Mouse (Mus musculus): ENCODE data around the gene Tspear.
"Not testable (repeated sequence)": the region's sequence is repeated elsewhere in the genome, so short reads cannot be mapped to it uniquely, and the experiment has no call there.

Tspear gene

GRCm38 (mm10) chr10:77713734-77714133 is 27.4 kb downstream of the Tspear start:
- in situ Hi-C loops (cut with MboI), result no loop called here

GRCm38 (mm10) chr10:77715507-77715906 is 29.1 kb downstream of the Tspear start, which contains the start of gene Gm10142:
Gene Gm10142 (plus strand): TSS chr10:77715807.
- in situ Hi-C loops (cut with MboI), result no loop called here

- in situ Hi-C loops (cut with MboI), result not testable (repeated sequence)
These were observed 33.9 kb downstream of the Tspear start, which contains the start of gene Krtap12-1 for GRCm38 (mm10) chr10:77720299-77720698. Gene Krtap12-1 (plus strand): TSS chr10:77720599.

GRCm38 (mm10) chr10:77724855-77725254 is 38.5 kb downstream of the Tspear start:
- in situ Hi-C loops (cut with MboI), result no loop called here

- in situ Hi-C loops (cut with MboI), result no loop called here
These were observed 39.8 kb downstream of the Tspear start, which contains the start of gene Gm10100 for GRCm38 (mm10) chr10:77726186-77726585. Gene Gm10100 (plus strand): TSS chr10:77726486.

GRCm38 (mm10) chr10:77728280-77728679 is 41.9 kb downstream of the Tspear start:
- in situ Hi-C loops (cut with MboI), result no loop called here

- in situ Hi-C loops (cut with MboI), result no loop called here
These were observed 42.9 kb downstream of the Tspear start for GRCm38 (mm10) chr10:77729241-77729640.

GRCm38 (mm10) chr10:77735928-77736327 is 49.6 kb downstream of the Tspear start:
- in situ Hi-C loops (cut with MboI), result no loop called here

- in situ Hi-C loops (cut with MboI), result no loop called here
These were observed 52.6 kb downstream of the Tspear start for GRCm38 (mm10) chr10:77738929-77739328.

GRCm38 (mm10) chr10:77741924-77742688 is 55.7 kb downstream of the Tspear start, which contains the start of gene Gm18596:
Gene Gm18596 (minus strand): TSS chr10:77742638.
- in situ Hi-C loops (cut with MboI), result not testable (repeated sequence)

GRCm38 (mm10) chr10:77750686-77751085 is 64.3 kb downstream of the Tspear start:
- in situ Hi-C loops (cut with MboI), result not testable (repeated sequence)

- in situ Hi-C loops (cut with MboI), result not testable (repeated sequence)
These were observed 64.9 kb downstream of the Tspear start, which contains the start of gene Gm9736 for GRCm38 (mm10) chr10:77751254-77751653. Gene Gm9736 (minus strand): TSS chr10:77751354.

GRCm38 (mm10) chr10:77752312-77752711 is 65.9 kb downstream of the Tspear start:
- in situ Hi-C loops (cut with MboI), result not testable (repeated sequence)

GRCm38 (mm10) chr10:77753448-77753847 is 67.1 kb downstream of the Tspear start:
- in situ Hi-C loops (cut with MboI), result no loop called here

GRCm38 (mm10) chr10:77759582-77759981 is 73.2 kb downstream of the Tspear start, which contains the start of gene Gm3233:
Gene Gm3233 (minus strand): TSS chr10:77759682.
- in situ Hi-C loops (cut with MboI), result not testable (repeated sequence)

GRCm38 (mm10) chr10:77769727-77770126 is 83.4 kb downstream of the Tspear start:
- in situ Hi-C loops (cut with MboI), result no loop called here

- in situ Hi-C loops (cut with MboI), result not testable (repeated sequence)
These were observed 84.9 kb downstream of the Tspear start, which contains the start of gene Gm3238 for GRCm38 (mm10) chr10:77771225-77771624. Gene Gm3238 (minus strand): TSS chr10:77771325.

- in situ Hi-C loops (cut with MboI), result not testable (repeated sequence)
These were observed 85.8 kb downstream of the Tspear start for GRCm38 (mm10) chr10:77772142-77772541.

GRCm38 (mm10) chr10:77776844-77777243 is 90.5 kb downstream of the Tspear start, which contains the start of gene Gm7138:
Gene Gm7138 (minus strand): TSS chr10:77776944.
- in situ Hi-C loops (cut with MboI), result not testable (repeated sequence)

GRCm38 (mm10) chr10:77782442-77782841 is 96.1 kb downstream of the Tspear start, which contains the start of gene Gm3250:
Gene Gm3250 (minus strand): TSS chr10:77782542.
- in situ Hi-C loops (cut with MboI), result not testable (repeated sequence)

- in situ Hi-C loops (cut with MboI), result not testable (repeated sequence)
These were observed 97.0 kb downstream of the Tspear start for GRCm38 (mm10) chr10:77783396-77783795.

- in situ Hi-C loops (cut with MboI), result not testable (repeated sequence)
These were observed 101.5 kb downstream of the Tspear start, which contains the start of gene Gm7137 for GRCm38 (mm10) chr10:77787876-77788275. Gene Gm7137 (minus strand): TSS chr10:77788200.

- in situ Hi-C loops (cut with MboI), result no loop called here
These were observed 102.3 kb downstream of the Tspear start for GRCm38 (mm10) chr10:77788621-77789020.

Data from mature B cell (primary cell).